Mouse (Mus musculus): ENCODE results near the gene Otop1.

Gene Otop1

DNA sequence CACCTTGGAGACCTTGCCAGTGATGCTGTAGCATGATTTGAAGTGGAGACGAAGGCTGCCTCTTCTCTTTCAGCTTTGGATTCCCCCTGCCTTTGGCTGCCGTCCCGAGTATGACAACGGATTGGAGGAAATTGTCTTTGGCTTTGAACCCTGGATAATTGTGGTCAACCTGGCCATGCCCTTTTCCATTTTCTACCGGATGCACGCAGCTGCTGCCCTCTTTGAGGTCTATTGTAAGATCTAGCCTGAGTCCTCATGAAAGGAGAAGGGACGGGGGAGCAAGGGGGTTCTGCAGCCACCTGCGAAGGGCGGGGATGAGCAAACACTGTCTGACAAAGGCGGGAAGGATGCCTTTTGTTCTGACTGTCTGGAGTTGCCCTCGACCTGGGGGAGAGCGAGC lies 26.9 kb downstream of the Otop1 start:
- DNase-seq: no peak

DNA sequence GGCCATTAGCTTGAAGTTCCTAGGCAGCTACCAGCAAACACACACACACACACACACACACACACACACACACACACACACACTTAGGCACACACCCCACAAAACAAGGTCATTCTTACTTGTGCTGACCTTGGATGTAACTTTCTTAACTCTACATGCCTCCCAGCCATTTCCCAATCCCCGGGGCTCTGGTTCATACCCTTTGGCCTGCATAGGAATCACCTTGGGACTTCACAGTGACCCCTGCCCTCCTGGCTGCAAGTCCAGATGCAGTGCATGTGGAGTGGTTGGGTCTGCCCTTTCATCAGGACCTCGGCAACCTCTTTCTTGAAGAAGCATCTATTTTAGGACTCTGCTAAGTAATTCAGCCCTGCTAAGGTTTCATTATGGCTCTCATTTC lies 29.5 kb downstream of the Otop1 start:
- no peak for DNase-seq

DNA sequence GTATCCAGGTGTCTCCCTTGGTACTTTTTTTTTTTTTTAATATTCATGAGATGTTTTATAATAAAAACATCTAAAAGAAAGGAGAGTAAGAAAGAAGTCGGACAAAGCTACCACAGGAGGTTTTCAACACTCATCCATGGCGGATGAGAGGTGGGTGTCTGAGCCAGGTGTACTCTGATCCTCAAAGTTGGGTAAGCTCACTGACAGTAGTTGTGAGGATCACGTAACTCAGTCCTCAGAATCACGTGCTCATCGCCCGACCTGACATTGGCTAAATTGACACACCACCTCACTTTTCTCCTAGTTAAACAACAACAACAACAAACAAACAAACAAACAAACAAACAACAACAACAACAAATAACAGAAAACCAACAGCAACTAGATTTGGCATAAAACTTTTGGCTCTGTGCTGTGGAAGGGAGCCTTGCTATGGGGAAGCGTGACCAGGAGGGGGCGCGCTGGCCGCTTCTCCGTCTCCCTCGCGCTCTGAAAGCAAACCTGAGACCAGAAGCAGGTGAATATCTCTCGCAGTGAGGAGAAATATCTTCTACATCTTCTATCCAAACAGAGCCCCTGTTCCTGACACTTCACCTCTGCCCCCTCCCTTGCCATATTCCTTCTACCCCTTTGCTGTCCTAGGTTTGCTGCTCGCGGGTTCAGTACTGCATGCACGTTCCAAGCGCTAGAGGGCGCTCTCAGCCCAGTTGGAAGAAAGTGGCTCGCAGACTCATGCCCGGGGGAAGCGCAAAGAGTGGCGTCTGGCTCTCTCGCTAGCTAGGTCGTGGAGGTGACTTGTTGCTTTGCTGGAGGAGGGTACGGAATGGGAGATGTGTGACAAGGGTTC lies 31.7 kb downstream of the Otop1 start:
- DNase-seq: peak; percentile 79 to 81

DNA sequence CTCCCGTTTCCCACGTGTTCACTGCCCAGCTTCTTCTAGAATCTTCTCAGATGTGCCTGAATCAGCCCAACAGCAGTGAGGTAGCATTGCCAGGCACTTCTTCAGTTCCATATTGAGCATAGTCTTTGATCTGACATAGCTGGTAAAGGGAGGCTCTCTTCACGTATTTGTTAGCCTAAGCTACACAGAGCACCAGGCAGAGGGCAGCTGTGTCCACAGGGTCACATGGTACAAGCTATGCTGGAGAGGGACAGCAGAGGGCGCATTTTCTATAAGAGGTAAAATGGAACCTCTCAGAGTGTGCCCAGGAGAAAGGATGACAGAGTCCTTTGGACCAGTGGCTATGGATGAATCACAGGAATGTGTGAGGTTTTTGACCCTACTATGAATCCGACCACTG lies 33.1 kb downstream of the Otop1 start:
- peak; percentile 44 to 50 for DNase-seq

DNA sequence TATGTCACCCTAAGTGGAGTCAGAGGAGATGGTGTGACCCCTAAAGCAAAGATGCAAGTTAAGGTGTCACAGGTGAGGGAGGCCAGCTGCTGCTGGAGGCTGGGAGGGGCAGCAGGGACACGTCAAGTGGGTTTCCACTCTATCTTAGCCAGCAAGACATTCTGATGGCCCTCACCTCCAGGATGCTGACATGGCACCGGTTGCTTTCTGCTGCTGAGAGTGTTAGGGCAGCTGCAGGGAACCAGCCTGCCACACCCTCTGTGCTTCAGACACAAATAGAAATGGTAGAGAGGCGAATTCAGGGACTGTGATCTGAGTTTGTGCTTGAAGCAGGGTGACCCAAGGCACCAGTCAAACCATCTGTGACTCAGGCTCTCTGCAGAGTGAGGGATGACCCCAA lies 34.0 kb downstream of the Otop1 start:
- no peak for DNase-seq

DNA sequence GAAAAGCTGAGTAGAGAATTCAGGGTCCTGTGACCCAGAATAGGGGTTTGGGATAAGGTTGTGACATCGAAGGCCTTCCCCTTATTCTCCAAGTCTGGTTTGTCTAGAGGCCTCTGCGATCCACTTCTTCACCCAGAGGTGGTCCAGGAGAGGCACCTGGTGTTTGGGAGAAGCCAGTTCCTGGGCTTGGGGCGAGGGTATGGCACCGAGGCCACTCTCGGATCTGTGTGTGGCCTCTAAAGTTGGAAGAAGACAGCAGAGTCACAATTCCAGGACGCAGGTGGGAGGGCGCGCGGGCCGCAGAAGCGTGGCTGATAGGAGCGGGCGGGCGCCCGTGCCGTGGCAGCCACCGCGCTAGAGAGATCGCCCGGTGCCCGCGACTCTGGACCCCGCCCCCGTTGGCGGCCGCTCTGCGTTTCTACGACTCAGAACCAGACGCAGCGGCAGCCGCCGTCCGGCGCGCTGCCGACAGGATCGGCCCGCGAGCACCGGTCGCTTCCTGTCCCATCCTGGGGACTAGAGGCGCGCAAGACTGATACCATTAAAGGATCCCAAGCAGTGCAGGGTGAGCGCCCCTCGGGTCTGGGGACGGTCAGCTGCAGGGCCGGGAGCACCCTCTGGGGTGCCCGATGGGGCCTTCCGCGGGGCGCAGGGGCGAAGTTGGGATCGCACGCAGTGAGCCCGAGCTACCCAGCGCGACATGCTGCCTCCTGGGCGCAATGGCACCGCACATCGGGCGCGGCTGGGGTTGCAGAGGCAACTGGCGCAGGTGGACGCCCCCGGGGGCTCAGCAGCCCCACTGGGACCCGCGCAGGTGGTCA lies 43.4 kb downstream of the Otop1 start, which contains the start of gene Drd5:
Gene Drd5 (plus strand): TSS at position 402 of the 821 bp plus-strand sequence.
- no peak for DNase-seq

DNA sequence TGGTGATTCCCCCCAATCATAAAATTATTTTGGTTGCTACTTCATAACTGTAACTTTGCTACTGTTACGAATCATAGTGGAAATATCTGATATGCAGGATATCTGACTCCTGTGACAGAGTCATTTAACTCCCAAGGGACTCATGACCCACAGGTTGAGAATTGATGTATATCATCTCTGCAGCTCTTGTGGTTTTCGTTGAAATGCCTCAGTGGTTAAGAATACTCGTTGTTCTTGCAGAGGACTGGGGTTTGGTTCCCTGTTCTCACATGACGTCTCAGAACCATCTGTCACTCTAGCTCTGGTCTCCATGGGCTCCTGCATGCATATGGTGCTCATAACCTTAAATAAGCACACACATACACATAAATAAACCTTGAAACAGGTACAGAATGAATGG lies 57.6 kb downstream of the Otop1 start:
- no peak for DNase-seq

DNA sequence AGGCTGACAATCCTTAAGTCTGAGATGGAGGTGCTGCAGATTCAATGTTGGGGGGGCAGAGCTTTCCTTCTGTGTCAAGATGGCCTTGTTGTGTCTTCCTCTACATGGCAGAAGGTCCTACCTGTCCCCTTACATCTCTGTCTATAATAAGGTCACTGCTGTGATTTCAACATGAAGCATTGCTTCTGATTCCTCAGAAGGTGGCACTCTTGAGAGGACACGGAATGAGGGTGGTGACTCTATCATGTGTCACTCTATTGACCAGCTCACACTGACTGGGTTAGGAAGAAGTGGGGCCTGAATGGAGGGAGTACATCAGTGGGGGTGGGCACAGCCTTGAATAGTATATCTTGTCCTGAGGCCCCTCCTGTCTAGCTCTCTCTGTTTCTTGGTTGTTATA lies 58.8 kb downstream of the Otop1 start:
- no peak for DNase-seq

DNA sequence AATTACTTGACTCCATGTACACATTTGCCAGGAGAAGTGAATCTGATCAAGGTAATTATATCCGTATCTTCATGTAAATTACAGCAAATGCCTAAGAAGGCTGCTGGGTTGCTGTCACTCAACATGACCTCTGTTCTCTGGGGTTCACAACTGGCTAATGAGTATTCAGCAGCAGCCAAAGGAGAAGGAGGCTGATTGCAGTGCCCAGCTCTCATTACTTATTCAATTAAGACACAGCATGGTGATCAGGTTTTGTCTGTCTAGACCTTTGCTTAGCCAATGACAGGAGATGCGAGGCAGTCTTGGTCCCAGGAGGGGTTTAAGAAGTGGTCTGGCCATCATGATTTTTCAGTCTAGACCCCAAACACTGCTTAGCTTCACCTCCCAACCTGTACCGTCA lies 67.3 kb downstream of the Otop1 start:
- DNase-seq: no peak

DNA sequence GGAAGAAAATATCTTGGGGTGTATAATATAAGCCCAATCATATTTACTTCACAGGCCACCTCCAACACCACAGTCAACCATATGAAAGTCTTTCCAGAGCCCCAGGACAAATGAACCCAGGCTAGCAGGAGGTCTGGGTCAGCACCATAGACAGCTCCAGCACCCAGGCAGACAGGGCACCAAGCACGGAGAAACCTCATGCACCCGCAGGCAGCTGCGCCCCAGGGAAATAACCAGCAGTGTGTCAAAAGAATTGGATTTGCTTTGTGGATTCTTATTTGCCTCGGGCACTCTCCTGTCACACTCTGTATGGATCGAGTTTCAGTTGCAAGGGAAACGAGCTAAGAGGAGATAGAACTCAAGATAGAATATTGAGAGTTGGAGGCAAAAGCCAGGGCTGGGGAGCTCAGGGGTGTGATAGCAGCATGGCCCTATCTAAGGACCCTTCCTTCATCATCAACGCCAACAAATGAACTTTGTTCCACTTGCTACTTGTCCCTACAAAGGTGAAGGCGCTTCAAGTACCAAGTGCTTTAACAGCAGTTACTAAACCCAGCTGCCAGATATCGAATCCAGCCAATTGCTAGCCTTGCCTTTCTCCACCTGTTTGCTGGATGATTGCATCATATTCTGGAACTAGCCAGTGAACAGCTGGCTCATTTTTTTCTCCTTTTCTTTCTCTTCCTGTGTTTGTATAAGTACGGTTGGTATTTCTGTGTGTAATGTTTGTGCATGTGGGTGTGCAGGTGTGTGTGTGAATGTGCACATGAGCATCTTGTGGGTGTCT lies 71.1 kb downstream of the Otop1 start:
- DNase-seq: no peak

DNA sequence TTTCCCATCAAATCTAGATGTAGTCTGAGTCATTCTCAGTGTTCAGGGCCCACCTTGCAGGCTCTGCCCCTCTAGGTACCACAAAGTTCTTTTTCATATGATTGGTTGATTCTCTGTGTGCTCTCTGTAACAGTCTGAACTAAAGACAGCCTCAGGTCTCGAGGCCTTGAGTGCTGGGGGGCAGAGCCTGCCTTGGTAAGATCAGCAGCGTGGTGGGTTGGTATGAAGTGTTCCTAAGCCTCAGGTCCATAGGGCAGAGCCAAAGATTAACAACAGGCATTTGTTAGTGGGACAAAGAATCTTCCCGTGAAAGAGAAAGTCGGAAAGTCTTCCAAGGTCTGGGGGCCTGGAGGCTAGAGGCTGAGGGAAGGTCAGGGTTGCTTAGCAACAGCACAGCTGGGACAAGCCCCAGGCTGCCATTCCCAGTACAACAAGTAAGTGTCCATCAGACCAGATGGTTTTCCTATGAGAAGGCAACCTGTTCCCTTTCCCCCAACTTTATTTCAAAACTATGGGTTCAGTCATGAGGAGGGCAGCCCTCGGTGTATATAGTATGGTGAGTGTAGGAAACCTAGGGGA lies 74.7 kb downstream of the Otop1 start:
- DNase-seq: no peak

Measured in thymus, postnatal 36 days (tissue).